Mouse (Mus musculus) neural tube, embryonic 14.5 days (tissue): ENCODE measurements around the gene Pate2. TPM values are rescaled to one million over a fixed set of nuclear protein-coding genes. Genes with fewer than 3 reads are reported as not detected.

Source experiments
- ATAC-seq: fragments of 200-750 bp; cut with Nextera tagmentation; 2 replicates; pipeline ENCODE4 v1.8.0; 2017; ENCODE audit warnings: low read depth, mild to moderate bottlenecking, moderate TSS enrichment, moderate library complexity
- H3K27ac ChIP-seq: fragments of 300-500 bp; sonication (generic); 2 replicates; pipeline ENCODE4 v1.5.1; 2014; ENCODE audit warnings: low read depth, mild to moderate bottlenecking, control low read depth, low read length, moderate library complexity, mixed read lengths
- H3K27me3 ChIP-seq: fragments of 300-500 bp; sonication (generic); 2 replicates; pipeline ENCODE4 v1.6.1; 2014; ENCODE audit warnings: low read length; ENCODE audit not compliant: control insufficient read depth, insufficient read depth
- H3K36me3 ChIP-seq: fragments of 300-500 bp; sonication (generic); 2 replicates; pipeline ENCODE4 v1.6.1; 2014; ENCODE audit warnings: low read length, mixed read lengths; ENCODE audit not compliant: control insufficient read depth, insufficient read depth
- H3K4me1 ChIP-seq: fragments of 300-500 bp; sonication (generic); 2 replicates; pipeline ENCODE4 v1.6.1; 2014; ENCODE audit warnings: low read length; ENCODE audit not compliant: control insufficient read depth, insufficient read depth
- H3K4me2 ChIP-seq: fragments of 300-500 bp; sonication (generic); 2 replicates; pipeline ENCODE4 v1.6.1; 2014; ENCODE audit warnings: mild to moderate bottlenecking, low read depth, low read length, control low read depth
- H3K4me3 ChIP-seq: fragments of 300-500 bp; sonication (generic); 2 replicates; pipeline ENCODE4 v1.5.1; 2014; ENCODE audit warnings: low read depth, low read length, control low read depth, mixed read lengths
- H3K9ac ChIP-seq: fragments of 300-500 bp; sonication (generic); replicated peaks from 2 replicates; pipeline ENCODE4 v1.6.1; 2014; ENCODE audit warnings: low read depth, mild to moderate bottlenecking, control low read depth, low read length, mixed read lengths
- H3K9me3 ChIP-seq: fragments of 300-500 bp; sonication (generic); 2 replicates; pipeline ENCODE4 v1.6.1; 2016; ENCODE audit warnings: low read length; ENCODE audit not compliant: control insufficient read depth
- WGBS: fragments of 180-500 bp; shearing (Covaris S2); extraction: QIAGEN DNeasy Blood & Tissue Kit; methylation state at CpG from one replicate; pipeline ENCODE4 v1.1.7; 2014; 5-methylcytosine and 5-hydroxymethylcytosine counted together
- polyA plus RNA-seq: library from polyadenylated mRNA; unstranded; fragments of >200 nt; fragmentation: Nextera tagmentation; extraction: Ambion mirVana; gene quantifications from 2 replicates; pipeline ENCODE4 v1.2.1, GENCODE M21; 2014

The Pate2 gene
- polyA plus RNA-seq, 1 experiment from 2014 or later = 1.0 TPM

GRCm38 (mm10) chr9:35545704-35546103 lies 24.4 kb upstream of the Pate2 start:
- Histone ChIP-seq H3K27me3 (no peaks in the 10 kb centered on the region), H3K9ac (no peak overlapping the region), H3K4me1 (no peaks in the 10 kb centered on the region), H3K9me3 (no peaks in the 10 kb centered on the region), H3K36me3 (peaks cover 24% of the 10 kb centered on the region), H3K4me2 (no peak overlapping the region), H3K27ac (no peak overlapping the region), H3K4me3 (no peak overlapping the region)
- 77% methylated on average over 12 of the region's 12 CpGs for whole genome bisulfite sequencing
- ATAC-seq = no peak

- Histone ChIP-seq H3K4me3 (no peak overlapping the region), H3K27me3 (no peaks in the 10 kb centered on the region), H3K27ac (no peak overlapping the region), H3K4me1 (no peaks in the 10 kb centered on the region), H3K4me2 (no peak overlapping the region), H3K9ac (no peak overlapping the region), H3K36me3 (peaks cover 24% of the 10 kb centered on the region), H3K9me3 (no peaks in the 10 kb centered on the region)
- 86% methylated on average over 9 of the region's 9 CpGs for whole genome bisulfite sequencing
- ATAC-seq = no peak
Measured at GRCm38 (mm10) chr9:35546745-35547144, 23.3 kb upstream of the Pate2 start.

- ATAC-seq = no peak
- Histone ChIP-seq H3K9me3 (no peaks in the 10 kb centered on the region), H3K27me3 (no peaks in the 10 kb centered on the region), H3K4me3 (no peak overlapping the region), H3K27ac (no peak overlapping the region), H3K9ac (no peak overlapping the region), H3K4me2 (no peak overlapping the region), H3K4me1 (no peaks in the 10 kb centered on the region), H3K36me3 (peaks cover 17% of the 10 kb centered on the region)
- 74% methylated on average over 9 of the region's 9 CpGs for WGBS
Measured at GRCm38 (mm10) chr9:35548455-35548854, 21.6 kb upstream of the Pate2 start.

- 89% methylated on average over 12 of the region's 12 CpGs for WGBS
- H3K27ac ChIP-seq = no peak overlapping the region
- H3K9ac ChIP-seq = no peak overlapping the region
- no peak overlapping the region for H3K4me2 ChIP-seq
- no peaks in the 10 kb centered on the region for H3K27me3 ChIP-seq
- no peak overlapping the region for H3K4me3 ChIP-seq
- H3K9me3 ChIP-seq = no peaks in the 10 kb centered on the region
- peaks cover 5% of the 10 kb centered on the region; the same call in 1 of the 2 replicates for H3K36me3 ChIP-seq
- H3K4me1 ChIP-seq = peaks cover 8% of the 10 kb centered on the region; the same call in 1 of the 2 replicates
- ATAC-seq = no peak
Measured at GRCm38 (mm10) chr9:35556494-35557102, 13.5 kb upstream of the Pate2 start.

- Histone ChIP-seq H3K9me3 (no peaks in the 10 kb centered on the region), H3K4me2 (peak within 1 kb of the TSS; percentile 79), H3K9ac (peak within 1 kb of the TSS; percentile 44), H3K27me3 (no peaks in the 10 kb centered on the region), H3K27ac (peak within 1 kb of the TSS; percentile 57), H3K4me3 (peak within 1 kb of the TSS; percentile 61), H3K4me1 (peaks cover 8% of the 10 kb centered on the region; the same call in 1 of the 2 replicates), H3K36me3 (peaks cover 6% of the 10 kb centered on the region; the same call in 1 of the 2 replicates)
- peak; percentile 87 for ATAC-seq
- WGBS = 1% methylated on average over 49 of the region's 59 CpGs
Measured at GRCm38 (mm10) chr9:35558257-35559008, 11.7 kb upstream of the Pate2 start, which contains the start of the genes Ddx25 and Pus3. TSS of gene Ddx25 (minus strand) at chr9:35558528. TSS of gene Pus3 (plus strand) at chr9:35558595.

DNA sequence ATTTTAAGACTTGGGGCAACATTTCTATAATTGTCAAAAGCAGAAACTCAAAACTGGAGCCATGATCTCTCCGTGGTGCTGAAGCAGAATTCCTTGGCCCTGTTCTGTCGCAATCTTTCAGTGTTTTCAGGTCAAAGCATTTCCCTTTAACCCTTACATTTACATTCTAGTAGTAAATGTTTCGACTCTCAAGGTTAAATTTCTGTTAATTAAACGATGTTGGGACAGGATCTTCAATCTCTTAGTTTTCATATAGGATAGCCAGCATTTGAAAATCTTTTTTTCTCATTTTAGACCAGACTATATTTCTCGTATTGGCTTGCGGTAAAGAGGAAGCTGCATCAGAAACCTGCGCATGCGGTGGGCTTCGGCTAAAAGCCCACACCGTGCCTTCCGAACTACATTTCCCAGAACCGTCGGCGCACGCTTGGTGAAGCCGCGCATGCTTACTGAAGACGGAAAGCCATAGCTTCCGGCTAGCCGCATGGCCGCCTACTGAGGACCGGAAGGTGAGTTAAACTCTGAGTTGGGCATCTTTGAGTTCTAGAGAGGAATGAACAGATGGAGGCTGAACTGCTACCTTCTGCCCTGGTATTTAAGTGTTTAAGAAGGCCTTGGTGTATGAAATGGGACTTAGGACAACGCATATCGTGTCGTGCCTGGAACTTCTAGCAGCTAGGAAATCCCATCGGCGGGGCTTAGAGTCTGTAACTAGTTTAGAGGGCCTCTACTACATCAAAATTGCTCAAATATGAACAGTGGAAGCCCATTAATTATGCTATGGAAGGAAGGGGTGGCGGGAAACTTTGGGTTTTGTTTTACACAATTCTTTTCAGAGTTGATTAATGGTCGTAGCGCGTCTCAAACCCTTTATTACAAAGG lies 10.8 kb upstream of the Pate2 start:
- Histone ChIP-seq H3K4me1 (peaks cover 8% of the 10 kb centered on the region; the same call in 1 of the 2 replicates), H3K9ac (peak overlapping the region; percentile 44), H3K4me2 (peak overlapping the region; percentile 79), H3K9me3 (no peaks in the 10 kb centered on the region), H3K27ac (peak overlapping the region; percentile 57), H3K4me3 (peak overlapping the region; percentile 61), H3K36me3 (peaks cover 6% of the 10 kb centered on the region; the same call in 1 of the 2 replicates), H3K27me3 (no peaks in the 10 kb centered on the region)
- ATAC-seq = peak; percentile 90
- WGBS = 2% methylated on average over 31 of the region's 31 CpGs

- Histone ChIP-seq H3K27ac (no peak overlapping the region), H3K27me3 (no peaks in the 10 kb centered on the region), H3K4me3 (no peak overlapping the region), H3K9ac (no peak overlapping the region), H3K4me2 (no peak overlapping the region), H3K36me3 (peaks cover 12% of the 10 kb centered on the region; the same call in 1 of the 2 replicates), H3K4me1 (peaks cover 8% of the 10 kb centered on the region; the same call in 1 of the 2 replicates), H3K9me3 (no peaks in the 10 kb centered on the region)
- whole genome bisulfite sequencing = 95% methylated on average over 11 of the region's 11 CpGs
- no peak for ATAC-seq
Measured at GRCm38 (mm10) chr9:35561076-35561475, 9.0 kb upstream of the Pate2 start.

DNA sequence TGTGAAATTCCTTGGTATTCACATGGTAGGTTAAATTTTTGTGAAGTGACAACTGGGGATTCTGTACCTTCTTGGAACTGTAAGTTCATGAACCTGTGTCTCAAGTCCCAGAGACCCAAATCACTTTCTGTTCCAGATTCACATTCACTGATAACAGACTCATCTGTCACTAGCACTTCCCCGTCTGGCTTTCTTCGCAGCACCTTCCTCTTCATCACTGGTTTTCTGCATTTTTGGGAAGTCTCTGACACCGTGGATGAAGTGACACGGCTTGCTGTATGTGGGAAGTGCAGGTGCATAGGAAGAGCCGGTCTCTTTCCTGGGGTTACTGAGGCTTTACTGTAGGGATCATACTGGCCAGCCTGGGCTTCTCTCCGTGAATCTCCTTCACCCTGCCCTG lies 8.5 kb upstream of the Pate2 start:
- Histone ChIP-seq H3K4me2 (no peak overlapping the region), H3K4me3 (no peak overlapping the region), H3K27me3 (no peaks in the 10 kb centered on the region), H3K9me3 (no peaks in the 10 kb centered on the region), H3K9ac (no peak overlapping the region), H3K36me3 (peaks cover 15% of the 10 kb centered on the region; the same call in 1 of the 2 replicates), H3K27ac (no peak overlapping the region), H3K4me1 (peaks cover 8% of the 10 kb centered on the region; the same call in 1 of the 2 replicates)
- ATAC-seq = no peak
- 94% methylated on average over 6 of the region's 6 CpGs for WGBS
